Mouse (Mus musculus) liver, postnatal 0 days (tissue): ENCODE data around the gene Myh2. TPM values are rescaled to one million over a fixed set of nuclear protein-coding genes. Genes with fewer than 3 reads are reported as not detected.

Experiments used
- ATAC-seq: fragments of 200-750 bp; cut with Nextera tagmentation; 2 replicates; pipeline ENCODE4 v1.8.0; 2017; ENCODE audit warnings: mild to moderate bottlenecking, moderate library complexity
- DNase-seq: peaks from one replicate; pipeline ENCODE4 v3.0.0-alpha.2; 2016
- H3K27ac ChIP-seq: fragments of 300-500 bp; sonication (generic); 2 replicates; pipeline ENCODE4 v1.5.1; 2014; ENCODE audit warnings: antibody characterized with exemption, moderate library complexity, mild to moderate bottlenecking, low read depth
- H3K27me3 ChIP-seq: fragments of 300-500 bp; sonication (generic); 2 replicates; pipeline ENCODE4 v1.6.1; 2014; ENCODE audit warnings: low read length, control low read depth, mixed read lengths; ENCODE audit not compliant: insufficient read depth
- H3K36me3 ChIP-seq: fragments of 300-500 bp; sonication (generic); replicated peaks from 2 replicates; pipeline ENCODE4 v1.6.1; 2014; ENCODE audit warnings: mild to moderate bottlenecking, control low read depth, low read length, moderate library complexity, mixed read lengths; ENCODE audit not compliant: insufficient read depth
- H3K4me1 ChIP-seq: fragments of 300-500 bp; sonication (generic); 2 replicates; pipeline ENCODE4 v1.6.1; 2014; ENCODE audit warnings: antibody characterized with exemption, mild to moderate bottlenecking, control low read depth; ENCODE audit not compliant: insufficient read depth
- H3K4me2 ChIP-seq: fragments of 300-500 bp; sonication (generic); 2 replicates; pipeline ENCODE4 v1.6.1; 2014; ENCODE audit warnings: low read depth, mild to moderate bottlenecking, low read length, moderate library complexity, mixed read lengths
- H3K4me3 ChIP-seq: fragments of 300-500 bp; sonication (generic); 2 replicates; pipeline ENCODE4 v1.5.1; 2014; ENCODE audit warnings: low read depth, low read length
- H3K9ac ChIP-seq: fragments of 300-500 bp; sonication (generic); replicated peaks from 2 replicates; pipeline ENCODE4 v1.6.1; 2014; ENCODE audit warnings: mild to moderate bottlenecking, moderate library complexity
- H3K9me3 ChIP-seq: fragments of 300-500 bp; sonication (generic); 2 replicates; pipeline ENCODE4 v1.6.1; 2016; ENCODE audit warnings: mild to moderate bottlenecking, control low read depth, low read length, mixed read lengths
- CTCF ChIP-seq: sonication (generic); IDR thresholded peaks from 2 replicates; pipeline ENCODE4 v1.5.1; 2016; ENCODE audit warnings: antibody characterized with exemption, low read depth
- EP300 ChIP-seq: IDR thresholded peaks from 2 replicates; pipeline ENCODE4 v1.6.1; 2016; ENCODE audit warnings: antibody characterized with exemption, low read depth, mild to moderate bottlenecking
- WGBS: fragments of 180-500 bp; shearing (Covaris S2); extraction: QIAGEN DNeasy Blood & Tissue Kit; methylation state at CpG from one replicate; pipeline ENCODE4 v1.1.7; 2014; ENCODE audit not compliant: insufficient replicate concordance; 5-methylcytosine and 5-hydroxymethylcytosine counted together
- polyA plus RNA-seq: library from polyadenylated mRNA; unstranded; fragments of >200 nt; fragmentation: Nextera tagmentation; extraction: Ambion mirVana; gene quantifications from 2 replicates; pipeline ENCODE4 v1.2.1, GENCODE M21; 2015

Myh2 gene
- 0.19 TPM in 1 of 2 replicates, not detected in the other for polyA plus RNA-seq

DNA sequence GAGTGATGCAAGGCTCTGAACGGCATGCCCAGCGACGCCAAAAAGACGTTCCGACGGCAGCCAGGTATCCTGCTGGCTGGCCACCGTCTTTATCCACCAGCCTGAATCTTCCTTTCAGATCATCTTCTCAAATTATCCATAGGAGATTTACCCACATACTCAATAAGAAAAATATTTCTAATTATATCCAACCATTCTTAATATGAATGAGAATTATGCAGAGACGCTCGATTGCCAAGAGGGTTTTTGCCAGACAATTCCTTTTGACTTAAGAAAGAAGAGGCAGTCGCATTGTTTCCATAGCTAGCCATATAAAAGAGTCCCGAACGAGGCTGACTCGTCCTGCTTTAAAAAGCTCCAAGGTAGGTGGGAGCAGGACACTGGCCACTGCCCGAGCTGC is at the start of gene Myh2:
Gene Myh2 (plus strand): TSS at position 301 of the 400 bp plus-strand sequence.
- no peak for ATAC-seq
- H3K4me2 ChIP-seq = no peak within 1 kb of the TSS
- 77% methylated on average over 14 of the region's 14 CpGs for WGBS

GRCm38 (mm10) chr11:67124943-67125342 is 45.9 kb upstream of the Myh2 start:
- no peaks in the 10 kb centered on the region for H3K27me3 ChIP-seq
- 86% methylated on average over 7 of the region's 7 CpGs for WGBS
- H3K9ac ChIP-seq = no peak overlapping the region
- ATAC-seq (no peak), DNase-seq (no peak)
- H3K4me1 ChIP-seq = no peaks in the 10 kb centered on the region
- no peaks in the 10 kb centered on the region for H3K36me3 ChIP-seq
- H3K9me3 ChIP-seq = no peaks in the 10 kb centered on the region
- TF ChIP-seq CTCF = no peak
- TF ChIP-seq EP300 = no peak
- H3K4me3 ChIP-seq = no peak overlapping the region
- H3K4me2 ChIP-seq = no peak overlapping the region
- H3K27ac ChIP-seq = no peak overlapping the region

More for the DNA sequence above, at the start of gene Myh2:
- TF ChIP-seq CTCF = no peak
- H3K9ac ChIP-seq = no peak within 1 kb of the TSS
- H3K9me3 ChIP-seq = no peaks in the 10 kb centered on the region
- no peaks in the 10 kb centered on the region for H3K27me3 ChIP-seq
- no peak within 1 kb of the TSS for H3K27ac ChIP-seq
- H3K4me1 ChIP-seq = no peaks in the 10 kb centered on the region
- no peak within 1 kb of the TSS for H3K4me3 ChIP-seq
- no peaks in the 10 kb centered on the region for H3K36me3 ChIP-seq
- no peak for DNase-seq

DNA sequence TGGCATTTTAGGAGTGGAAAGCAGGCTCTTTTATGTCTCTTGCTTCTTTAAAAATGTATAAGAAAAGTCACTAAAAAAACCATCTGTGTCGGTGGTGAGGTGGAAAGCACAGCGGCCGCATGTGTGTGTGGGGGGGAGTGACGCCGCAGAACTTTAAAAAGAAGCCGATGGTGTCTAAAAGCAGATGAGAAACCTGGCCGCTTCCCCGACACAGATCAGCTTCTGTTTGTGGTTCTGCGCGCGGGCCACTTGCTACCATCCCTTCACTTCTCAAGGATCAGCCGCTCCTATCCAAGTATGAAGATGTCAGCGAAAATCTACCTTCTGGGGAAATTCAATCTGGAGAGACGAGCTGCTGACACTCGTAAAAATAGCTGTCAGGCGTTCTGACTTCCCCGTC is 45.5 kb upstream of the Myh2 start:
- Histone ChIP-seq H3K4me3 (no peak overlapping the region), H3K27me3 (no peaks in the 10 kb centered on the region), H3K4me2 (no peak overlapping the region), H3K9me3 (no peaks in the 10 kb centered on the region), H3K27ac (no peak overlapping the region), H3K9ac (no peak overlapping the region), H3K36me3 (no peaks in the 10 kb centered on the region), H3K4me1 (no peaks in the 10 kb centered on the region)
- no peak for TF ChIP-seq CTCF
- TF ChIP-seq EP300 = no peak
- ATAC-seq (no peak), DNase-seq (no peak)
- 76% methylated on average over 17 of the region's 17 CpGs for WGBS

DNA sequence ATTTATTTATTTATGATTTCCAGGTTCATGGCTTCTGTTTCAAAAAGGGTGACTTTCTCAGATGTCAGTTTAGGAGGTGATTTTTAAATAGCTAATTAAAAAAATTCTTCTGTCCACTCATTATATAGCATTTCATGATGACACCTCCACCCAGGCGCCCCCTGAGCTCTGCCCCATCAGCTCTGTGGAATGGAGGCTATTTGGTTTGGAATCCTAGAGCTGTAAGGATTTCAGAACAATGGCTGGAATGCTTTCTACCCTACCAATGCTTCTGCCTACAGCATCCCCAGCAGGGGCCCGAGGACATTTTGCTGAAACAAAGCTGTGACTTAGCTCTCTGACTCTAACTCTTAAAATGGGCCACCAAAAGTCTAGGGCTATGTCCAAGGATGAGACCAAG is 37.3 kb upstream of the Myh2 start:
- Histone ChIP-seq H3K9ac (no peak overlapping the region), H3K27ac (no peak overlapping the region), H3K4me2 (no peak overlapping the region), H3K36me3 (no peaks in the 10 kb centered on the region), H3K4me3 (no peak overlapping the region), H3K9me3 (no peaks in the 10 kb centered on the region), H3K27me3 (no peaks in the 10 kb centered on the region), H3K4me1 (no peaks in the 10 kb centered on the region)
- DNase-seq (no peak), ATAC-seq (no peak)
- WGBS = 59% methylated on average over 2 of the region's 2 CpGs
- TF ChIP-seq CTCF (no peak), EP300 (no peak)

GRCm38 (mm10) chr11:67134654-67135053 is 36.2 kb upstream of the Myh2 start:
- Histone ChIP-seq H3K27ac (no peak overlapping the region), H3K36me3 (no peaks in the 10 kb centered on the region), H3K9me3 (no peaks in the 10 kb centered on the region), H3K4me2 (no peak overlapping the region), H3K27me3 (no peaks in the 10 kb centered on the region), H3K4me1 (no peaks in the 10 kb centered on the region), H3K4me3 (no peak overlapping the region), H3K9ac (no peak overlapping the region)
- 83% methylated on average over 6 of the region's 6 CpGs for WGBS
- ATAC-seq (no peak), DNase-seq (no peak)
- TF ChIP-seq CTCF (no peak), EP300 (no peak)

DNA sequence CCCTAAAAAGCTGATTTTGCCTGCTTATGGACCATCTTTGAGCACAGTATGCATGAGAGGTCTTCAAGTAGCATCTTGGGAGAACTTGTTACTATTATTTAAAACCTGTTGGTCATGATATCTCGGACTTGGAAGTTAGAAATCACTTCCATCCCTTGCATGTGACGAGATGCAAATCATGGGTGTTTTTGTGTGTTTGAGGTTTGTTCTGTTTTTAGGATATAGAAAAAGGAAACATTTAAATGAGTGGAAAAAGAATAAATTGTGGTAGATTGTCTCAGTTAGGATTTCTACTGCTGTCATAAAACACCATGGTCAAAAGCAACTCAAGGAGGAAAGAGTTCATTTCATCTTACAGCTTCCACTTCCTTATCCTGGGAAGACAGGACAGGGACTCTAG is 35.3 kb upstream of the Myh2 start:
- no peak overlapping the region for H3K27ac ChIP-seq
- no peaks in the 10 kb centered on the region for H3K9me3 ChIP-seq
- DNase-seq (no peak), ATAC-seq (no peak)
- H3K9ac ChIP-seq = no peak overlapping the region
- WGBS = 76% methylated on average over 2 of the region's 2 CpGs
- H3K27me3 ChIP-seq = no peaks in the 10 kb centered on the region
- no peaks in the 10 kb centered on the region for H3K36me3 ChIP-seq
- no peak overlapping the region for H3K4me3 ChIP-seq
- no peaks in the 10 kb centered on the region for H3K4me1 ChIP-seq
- H3K4me2 ChIP-seq = no peak overlapping the region
- TF ChIP-seq CTCF (no peak), EP300 (no peak)

GRCm38 (mm10) chr11:67139556-67139955 is 31.3 kb upstream of the Myh2 start:
- ATAC-seq = no peak

More at GRCm38 (mm10) chr11:67139556-67139955, 31.3 kb upstream of the Myh2 start:
- DNase-seq = no peak
- no peaks in the 10 kb centered on the region for H3K36me3 ChIP-seq
- no peak overlapping the region for H3K4me3 ChIP-seq
- no peaks in the 10 kb centered on the region for H3K27me3 ChIP-seq
- TF ChIP-seq EP300 = no peak
- H3K4me2 ChIP-seq = no peak overlapping the region
- no peaks in the 10 kb centered on the region for H3K4me1 ChIP-seq
- H3K9ac ChIP-seq = no peak overlapping the region
- H3K9me3 ChIP-seq = no peaks in the 10 kb centered on the region
- H3K27ac ChIP-seq = no peak overlapping the region
- WGBS = 80% methylated on average over 8 of the region's 8 CpGs
